Mouse (Mus musculus) kidney, embryonic 14.5 days (tissue): ENCODE results near the gene Ebf3. TPM values are rescaled to one million over a fixed set of nuclear protein-coding genes. Genes with fewer than 3 reads are reported as not detected.

ENCODE experiments used
- ATAC-seq: fragments of 200-750 bp; cut with Nextera tagmentation; 2 replicates; pipeline ENCODE4 v1.8.0; 2017; ENCODE audit warnings: moderate number of reproducible peaks, mild to moderate bottlenecking, moderate TSS enrichment, moderate library complexity; ENCODE audit not compliant: low FRiP score, low TSS enrichment
- H3K27ac ChIP-seq: fragments of 300-500 bp; sonication (generic); 2 replicates; pipeline ENCODE4 v1.5.1; 2014; ENCODE audit warnings: low read depth, mild to moderate bottlenecking, low read length, moderate library complexity, mixed read lengths
- H3K27me3 ChIP-seq: fragments of 300-500 bp; sonication (generic); 2 replicates; pipeline ENCODE4 v1.6.1; 2014; ENCODE audit warnings: mild to moderate bottlenecking, low read length; ENCODE audit not compliant: control insufficient read depth, insufficient read depth
- H3K36me3 ChIP-seq: fragments of 300-500 bp; sonication (generic); 2 replicates; pipeline ENCODE4 v1.6.1; 2014; ENCODE audit warnings: low read length, mixed read lengths; ENCODE audit not compliant: control insufficient read depth, insufficient read depth
- H3K4me1 ChIP-seq: fragments of 300-500 bp; sonication (generic); 2 replicates; pipeline ENCODE4 v1.6.1; 2014; ENCODE audit warnings: low read length, mixed read lengths; ENCODE audit not compliant: control insufficient read depth, insufficient read depth
- H3K4me2 ChIP-seq: fragments of 300-500 bp; sonication (generic); replicated peaks from 2 replicates; pipeline ENCODE4 v1.6.1; 2014; ENCODE audit warnings: low read depth, mild to moderate bottlenecking, low read length
- H3K4me3 ChIP-seq: fragments of 300-500 bp; sonication (generic); 2 replicates; pipeline ENCODE4 v1.5.1; 2014; ENCODE audit warnings: mild to moderate bottlenecking, low read length
- H3K9ac ChIP-seq: fragments of 300-500 bp; sonication (generic); 2 replicates; pipeline ENCODE4 v1.6.1; 2014; ENCODE audit warnings: low read depth, mild to moderate bottlenecking, low read length, moderate library complexity
- H3K9me3 ChIP-seq: fragments of 300-500 bp; sonication (generic); 2 replicates; pipeline ENCODE4 v1.6.1; 2016; ENCODE audit warnings: low read length; ENCODE audit not compliant: control insufficient read depth
- WGBS: fragments of 180-500 bp; shearing (Covaris S2); extraction: QIAGEN DNeasy Blood & Tissue Kit; methylation state at CpG from one replicate; pipeline ENCODE4 v1.1.7; 2014; 5-methylcytosine and 5-hydroxymethylcytosine counted together
- polyA plus RNA-seq: library from polyadenylated mRNA; unstranded; fragments of >200 nt; fragmentation: Nextera tagmentation; extraction: Ambion mirVana; gene quantifications from 2 replicates; pipeline ENCODE4 v1.2.1, GENCODE M21; 2014

The Ebf3 gene
- polyA plus RNA-seq, 1 experiment from 2014 or later, result 1.8 TPM

DNA sequence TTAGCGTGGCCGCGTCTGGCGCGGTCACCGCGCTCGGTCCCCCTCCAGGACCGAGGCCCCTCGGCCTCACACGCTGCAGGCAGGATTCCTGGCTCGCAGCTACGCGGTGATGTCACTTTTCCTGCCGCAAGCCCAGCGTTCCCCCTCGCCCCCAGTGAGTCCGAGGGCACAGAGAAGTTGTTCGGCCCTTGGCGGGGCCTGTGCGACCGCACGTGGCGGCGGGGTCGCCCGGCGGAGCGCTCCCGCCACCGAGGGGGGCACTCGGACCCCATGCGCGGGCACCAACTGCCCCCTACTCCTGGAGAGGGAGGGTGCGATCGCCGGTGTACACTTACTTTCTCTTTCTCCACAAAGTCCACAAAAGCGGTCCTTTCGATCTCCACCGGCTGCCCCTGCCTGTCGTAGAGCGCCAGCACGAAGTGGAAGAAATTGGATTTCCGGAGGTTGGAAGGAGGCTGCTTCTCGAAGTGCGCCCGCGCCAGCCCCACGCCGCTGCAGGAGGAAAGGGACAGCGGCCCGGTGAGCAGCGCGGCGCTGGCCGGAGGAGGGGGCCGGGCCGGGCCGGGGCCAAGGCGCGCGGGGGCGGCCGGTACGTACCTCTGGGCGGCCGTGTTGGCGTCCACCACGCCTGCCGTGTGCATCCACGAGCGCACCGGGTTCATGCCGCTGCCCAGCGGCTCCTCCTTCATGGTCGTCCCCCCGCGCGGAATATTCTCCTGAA is 902 bp downstream of the Ebf3 start:
- under 1% methylated on average over 71 of the region's 79 CpGs for WGBS
- Histone ChIP-seq H3K9ac (peak overlapping the region; percentile 67), H3K4me1 (peaks cover 28% of the 10 kb centered on the region), H3K27ac (no peak overlapping the region; the same call in 1 of the 2 replicates), H3K9me3 (no peaks in the 10 kb centered on the region), H3K4me3 (peak overlapping the region; percentile 54), H3K4me2 (peak overlapping the region; percentile 95), H3K36me3 (no peaks in the 10 kb centered on the region), H3K27me3 (peaks cover 84% of the 10 kb centered on the region)
- no peak; the same call in 1 of the 2 replicates for ATAC-seq

DNA sequence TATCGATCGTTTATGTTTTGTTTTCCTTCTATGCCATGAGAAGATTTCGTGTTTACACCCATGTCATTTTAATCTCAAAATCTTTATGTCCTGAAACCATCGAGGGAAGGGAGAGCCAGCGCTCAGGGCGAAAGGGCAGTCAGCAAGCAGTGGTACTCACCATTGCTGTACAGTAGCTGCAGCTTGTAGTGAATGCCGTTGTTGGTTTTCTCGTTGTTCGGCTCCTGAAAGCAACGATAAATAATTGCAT is 1.4 kb downstream of the Ebf3 start:
- H3K9me3 ChIP-seq, result no peaks in the 10 kb centered on the region

DNA sequence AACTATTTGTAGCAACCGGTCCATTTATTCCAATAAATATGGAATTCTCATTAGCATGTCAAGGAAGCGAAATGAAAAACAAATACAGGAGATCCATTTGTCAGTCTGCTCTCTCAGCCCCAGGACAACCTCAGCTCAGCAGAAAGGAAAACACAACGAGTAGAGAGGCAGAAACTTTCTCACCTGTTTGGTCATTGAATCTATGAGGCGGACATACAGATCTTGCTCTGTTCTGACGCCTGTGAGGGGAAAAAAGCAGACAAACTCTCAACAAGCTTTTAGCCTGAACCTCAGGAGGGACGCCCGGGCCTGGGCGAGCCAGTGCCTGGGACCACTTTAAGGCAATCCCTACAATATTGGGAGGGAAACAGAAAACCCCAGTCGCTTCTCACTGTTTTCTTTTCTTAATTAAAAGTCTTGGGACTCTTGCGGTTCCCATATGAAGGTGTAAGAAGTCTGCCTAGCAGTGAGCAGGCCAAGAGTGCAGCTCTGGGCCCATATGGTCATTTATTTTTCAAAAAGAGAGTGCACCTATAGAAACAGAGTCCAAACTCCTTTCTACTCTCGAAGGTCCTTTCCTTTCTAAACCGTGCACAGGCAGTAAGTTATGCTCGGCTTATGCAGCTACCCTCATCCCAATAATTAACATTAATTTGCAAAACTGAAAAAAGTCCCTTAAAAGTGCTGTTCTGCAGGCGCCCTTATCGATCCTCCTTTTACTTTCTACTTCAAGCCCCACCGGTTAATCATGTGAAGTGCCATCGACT is 1.9 kb downstream of the Ebf3 start:
- Histone ChIP-seq H3K9me3 (no peaks in the 10 kb centered on the region), H3K4me2 (peak overlapping the region; percentile 95), H3K36me3 (no peaks in the 10 kb centered on the region), H3K4me3 (peak overlapping the region; percentile 54), H3K27me3 (peaks cover 76% of the 10 kb centered on the region), H3K27ac (no peak overlapping the region), H3K4me1 (peaks cover 26% of the 10 kb centered on the region), H3K9ac (peak overlapping the region; percentile 67; the same call in 1 of the 2 replicates)
- no peak for ATAC-seq
- WGBS, result 4% methylated on average over 17 of the region's 17 CpGs

More for the DNA sequence above, 1.4 kb downstream of the Ebf3 start:
- Histone ChIP-seq H3K9ac (peak overlapping the region; percentile 67), H3K27me3 (peaks cover 80% of the 10 kb centered on the region), H3K36me3 (no peaks in the 10 kb centered on the region), H3K27ac (no peak overlapping the region), H3K4me2 (peak overlapping the region; percentile 95), H3K4me3 (peak overlapping the region; percentile 54), H3K4me1 (peaks cover 28% of the 10 kb centered on the region)
- 0% methylated on average over 10 of the region's 10 CpGs for WGBS
- no peak for ATAC-seq

DNA sequence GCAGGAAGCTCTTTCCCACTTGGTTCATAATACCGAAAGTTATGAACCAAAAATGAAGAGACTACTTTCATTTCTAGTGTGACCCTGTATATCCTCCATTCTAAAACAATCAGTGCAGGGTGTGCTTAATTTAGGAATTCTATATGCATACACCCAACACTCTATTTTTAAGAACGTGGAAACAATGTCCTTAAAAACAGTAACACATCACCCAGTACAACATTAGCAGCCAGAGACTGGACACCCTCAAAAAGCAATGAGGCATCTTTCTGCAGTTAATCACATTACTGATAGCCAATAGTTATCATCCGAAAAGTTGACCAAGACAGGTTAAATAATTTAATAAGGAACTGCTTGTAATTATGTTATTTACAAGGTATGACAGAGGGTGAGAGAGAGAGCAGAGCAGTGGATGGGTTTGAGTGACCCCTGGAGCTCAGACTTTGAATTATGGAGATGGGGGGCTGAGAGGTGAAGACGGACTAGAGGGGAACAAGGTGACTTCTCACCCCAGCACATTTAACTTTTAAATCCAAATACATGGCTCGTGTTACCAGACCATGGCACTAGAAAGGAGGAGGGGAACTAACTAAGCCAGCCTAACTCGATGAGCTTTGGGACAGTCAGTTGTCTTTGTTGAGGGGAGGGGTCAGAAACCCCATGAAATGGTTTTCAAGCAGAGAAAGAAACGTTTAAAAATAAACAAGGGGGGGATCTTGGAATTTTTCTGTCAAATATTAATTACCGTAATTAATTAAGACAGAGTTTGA is 2.7 kb downstream of the Ebf3 start:
- Histone ChIP-seq H3K4me2 (peak overlapping the region; percentile 95; the same call in 1 of the 2 replicates), H3K36me3 (no peaks in the 10 kb centered on the region), H3K9me3 (no peaks in the 10 kb centered on the region), H3K4me1 (peaks cover 19% of the 10 kb centered on the region), H3K27ac (no peak overlapping the region), H3K4me3 (peak overlapping the region; percentile 54; the same call in 1 of the 2 replicates), H3K27me3 (peaks cover 76% of the 10 kb centered on the region), H3K9ac (peak overlapping the region; percentile 23; the same call in 1 of the 2 replicates)
- ATAC-seq, result no peak
- WGBS, result 9% methylated on average over 8 of the region's 8 CpGs

DNA sequence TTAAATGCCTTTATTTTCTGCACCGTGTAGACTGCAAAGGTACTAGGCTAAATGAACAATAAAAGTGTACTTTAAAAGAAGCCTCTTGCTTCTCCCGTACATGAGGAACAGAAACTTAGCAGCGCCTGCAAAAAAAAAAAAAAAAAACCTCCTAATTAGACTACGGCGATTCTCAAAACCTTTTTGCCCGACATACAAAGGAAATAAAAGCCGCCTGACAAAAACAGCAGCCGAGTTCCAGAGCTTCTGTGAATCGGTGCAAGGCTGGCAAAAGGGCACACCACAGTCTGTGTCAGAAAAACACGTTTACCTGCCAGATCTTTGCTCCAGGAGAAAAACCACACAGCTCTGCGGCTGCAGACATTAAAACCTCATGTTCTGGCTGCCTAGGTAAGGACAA is 3.4 kb downstream of the Ebf3 start:
- ATAC-seq, result no peak
- Histone ChIP-seq H3K9ac (peak overlapping the region; percentile 53), H3K4me2 (peak overlapping the region; percentile 61; the same call in 1 of the 2 replicates), H3K27ac (no peak overlapping the region), H3K27me3 (peaks cover 72% of the 10 kb centered on the region), H3K36me3 (no peaks in the 10 kb centered on the region), H3K9me3 (no peaks in the 10 kb centered on the region), H3K4me1 (peaks cover 19% of the 10 kb centered on the region), H3K4me3 (peak overlapping the region; percentile 54)
- 2% methylated on average over 11 of the region's 11 CpGs for WGBS

DNA sequence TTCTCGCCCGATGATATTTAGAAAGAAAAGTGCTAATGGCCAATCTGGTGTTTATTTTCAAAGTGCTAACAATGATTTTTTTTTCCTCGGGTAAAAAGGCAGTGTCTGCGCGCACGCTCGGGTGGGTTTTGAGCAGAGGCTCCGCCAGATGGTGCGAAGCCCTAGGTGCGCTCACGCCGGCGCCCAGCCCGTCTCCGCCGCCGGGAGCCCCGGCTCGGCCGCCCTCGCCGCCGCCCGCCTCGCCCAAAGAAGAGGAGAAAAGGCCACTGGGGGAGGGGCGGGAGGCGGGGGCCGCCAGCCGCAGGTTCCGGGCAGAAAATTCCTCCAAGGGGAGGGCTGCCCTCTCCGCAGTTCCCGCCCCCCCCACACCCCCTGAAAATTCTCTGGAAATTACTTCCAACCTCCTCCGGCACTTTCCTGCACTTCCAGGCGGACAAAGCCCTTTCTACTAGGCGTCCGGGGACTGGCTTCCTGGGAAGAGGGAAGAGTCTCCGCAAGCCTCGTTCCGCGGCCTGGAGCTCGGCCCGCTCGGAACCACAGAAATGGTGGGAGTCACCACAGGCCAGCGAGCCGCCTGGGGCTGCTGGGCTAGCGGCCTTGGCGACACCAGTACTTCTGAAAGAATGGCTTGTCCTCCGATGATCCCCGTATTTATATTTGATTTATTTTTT is 4.0 kb downstream of the Ebf3 start:
- no peak overlapping the region; the same call in 1 of the 2 replicates for H3K27ac ChIP-seq
- H3K27me3 ChIP-seq, result peaks cover 71% of the 10 kb centered on the region
- no peak for ATAC-seq
- H3K9ac ChIP-seq, result peak overlapping the region; percentile 53
- peak overlapping the region; percentile 54 for H3K4me3 ChIP-seq
- WGBS, result under 1% methylated on average over 42 of the region's 49 CpGs
- no peaks in the 10 kb centered on the region for H3K36me3 ChIP-seq
- peak overlapping the region; percentile 61 for H3K4me2 ChIP-seq
- H3K9me3 ChIP-seq, result no peaks in the 10 kb centered on the region
- H3K4me1 ChIP-seq, result peaks cover 19% of the 10 kb centered on the region

DNA sequence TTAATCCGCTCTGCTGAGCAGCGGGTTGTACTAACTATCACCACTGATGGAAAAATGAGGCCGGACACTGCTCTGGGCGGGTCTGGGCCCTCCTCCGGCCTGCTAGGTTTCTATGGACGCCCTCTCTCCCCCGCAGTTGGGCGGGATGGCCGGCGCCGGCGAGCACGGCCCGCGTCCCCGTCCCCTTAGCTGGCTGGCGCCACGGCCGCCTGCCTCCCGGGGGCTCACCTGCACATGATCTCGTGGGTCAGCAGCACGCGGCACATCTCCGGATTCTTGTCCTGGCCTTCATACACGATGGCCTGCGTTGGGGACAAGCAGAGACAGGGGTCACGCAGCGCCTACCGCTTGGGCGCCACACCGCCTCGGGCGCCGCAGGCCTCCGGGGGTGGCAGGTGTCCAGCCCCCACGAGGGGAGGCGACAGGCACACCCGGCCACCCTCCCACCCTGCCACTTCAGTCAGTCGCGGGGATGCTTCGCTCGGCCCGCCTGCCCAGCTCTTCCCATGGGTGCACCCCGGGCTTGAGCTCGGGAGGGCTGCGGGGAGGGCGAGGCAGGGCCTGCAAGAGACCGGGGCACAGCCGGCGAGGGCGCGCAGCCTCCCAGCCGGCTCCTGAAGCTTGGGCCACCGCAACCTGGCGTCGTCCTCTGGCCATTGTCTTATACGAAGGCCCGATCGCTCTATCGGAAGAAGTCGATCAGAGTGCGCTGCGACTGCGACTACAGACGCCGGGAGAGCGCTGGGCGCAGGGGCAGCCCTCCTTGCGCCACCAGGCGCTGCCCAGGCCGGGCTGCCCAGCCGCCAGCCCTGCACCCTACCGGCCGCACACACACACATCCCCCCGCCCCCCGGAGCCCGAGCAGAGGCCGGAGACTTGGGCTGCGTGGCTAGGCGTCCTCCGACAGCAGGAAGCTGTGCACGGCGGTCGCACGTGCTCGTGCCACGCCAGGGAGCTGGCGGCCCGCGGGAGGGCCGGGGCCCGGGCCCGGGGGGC is 4.9 kb downstream of the Ebf3 start:
- no peak overlapping the region for H3K27ac ChIP-seq
- peak overlapping the region; percentile 54 for H3K4me3 ChIP-seq
- no peaks in the 10 kb centered on the region for H3K36me3 ChIP-seq
- ATAC-seq, result peak; percentile 56; the same call in 1 of the 2 replicates
- H3K27me3 ChIP-seq, result peaks cover 71% of the 10 kb centered on the region
- peak overlapping the region; percentile 61 for H3K4me2 ChIP-seq
- WGBS, result under 1% methylated on average over 84 of the region's 93 CpGs
- H3K4me1 ChIP-seq, result peaks cover 19% of the 10 kb centered on the region
- peak overlapping the region; percentile 53; the same call in 1 of the 2 replicates for H3K9ac ChIP-seq
- no peaks in the 10 kb centered on the region for H3K9me3 ChIP-seq
